Mouse (Mus musculus) erythroblast, adult 5-6 weeks (primary cell): ENCODE results near the gene Dll3. TPM values are rescaled to one million over a fixed set of nuclear protein-coding genes. Genes with fewer than 3 reads are reported as not detected.

ENCODE experiments used
- ATAC-seq: replicated peaks from 2 replicates; pipeline ENCODE4 v1.8.0; 2016; ENCODE audit warnings: moderate number of reproducible peaks, mild to moderate bottlenecking, moderate TSS enrichment, inconsistent platforms; ENCODE audit not compliant: poor library complexity, low FRiP score, severe bottlenecking
- total RNA-seq, 2 experiments: library from RNA; stranded (forward) in 1 of 2; stranded (reverse) in 1 of 2; fragments of 150-400 nt in 1 of 2; fragments of 200-764, 138-1000 nt in 1 of 2; gene quantifications; 2 replicates each; pipeline versions ENCODE4 v1.2.3 to v1.2.4; 2015 to 2017; ENCODE audit warnings: low replicate concordance in 2 of 2

Gene Dll3
- total RNA-seq (2015; ENCODE audit: low replicate concordance) = not detected in 2 replicates
- total RNA-seq (2017; ENCODE audit: low replicate concordance) = not detected in 2 replicates

- no peak for ATAC-seq
These were observed at the start of gene Dll3 for GRCm38 (mm10) chr7:28301616-28302433. TSS of gene Dll3 (minus strand) at chr7:28302238.

- no peak for ATAC-seq
These were observed 49.7 kb upstream of the Dll3 start for GRCm38 (mm10) chr7:28351676-28352191.

- peak; percentile 97 for ATAC-seq
These were observed 48.3 kb upstream of the Dll3 start, which contains the start of gene Rps16 for GRCm38 (mm10) chr7:28350155-28350883. TSS of gene Rps16 (plus strand) at chr7:28350652.

GRCm38 (mm10) chr7:28348601-28349000 is 46.6 kb upstream of the Dll3 start:
- ATAC-seq = no peak

GRCm38 (mm10) chr7:28347746-28348145 is 45.7 kb upstream of the Dll3 start:
- ATAC-seq = no peak

- peak; percentile 82 for ATAC-seq
These were observed 42.6 kb upstream of the Dll3 start for GRCm38 (mm10) chr7:28344637-28345036.

GRCm38 (mm10) chr7:28341381-28341780 is 39.3 kb upstream of the Dll3 start:
- ATAC-seq = no peak

- ATAC-seq = peak; percentile 42; the same call in 1 of the 2 replicates
These were observed 37.3 kb upstream of the Dll3 start for GRCm38 (mm10) chr7:28339213-28339917.

GRCm38 (mm10) chr7:28338108-28338998 is 36.3 kb upstream of the Dll3 start, which contains the start of gene Supt5:
TSS of gene Supt5 (minus strand) at chr7:28338746.
- peak; percentile 99 for ATAC-seq

- no peak for ATAC-seq
These were observed 33.4 kb upstream of the Dll3 start for GRCm38 (mm10) chr7:28335471-28335870.

- no peak for ATAC-seq
These were observed 32.5 kb upstream of the Dll3 start for GRCm38 (mm10) chr7:28334534-28334933.

GRCm38 (mm10) chr7:28328260-28328659 is 26.2 kb upstream of the Dll3 start:
- ATAC-seq = no peak

- ATAC-seq = no peak
These were observed 24.4 kb upstream of the Dll3 start for GRCm38 (mm10) chr7:28326457-28326856.

GRCm38 (mm10) chr7:28325293-28325692 is 23.3 kb upstream of the Dll3 start:
- ATAC-seq = no peak

GRCm38 (mm10) chr7:28321974-28322720 is 20.1 kb upstream of the Dll3 start:
- ATAC-seq = no peak

GRCm38 (mm10) chr7:28318714-28319113 is 16.7 kb upstream of the Dll3 start:
- no peak for ATAC-seq

- no peak for ATAC-seq
These were observed 16.0 kb upstream of the Dll3 start for GRCm38 (mm10) chr7:28318036-28318435.

- ATAC-seq = peak; percentile 98
These were observed 10.0 kb upstream of the Dll3 start, which contains the start of gene Timm50 for GRCm38 (mm10) chr7:28311926-28312543. TSS of gene Timm50 (minus strand) at chr7:28312072.
